Comparison of ENCODE assay signal across 11 mouse cellular contexts in genomic region chr10:116393790-116394475, GRCm38 (mm10).
DNase-seq lines count a peak whose midpoint lies in the region; ATAC-seq lines count a peak whose summit lies in the region.
"Had no signal": no experiment of that assay in that cellular context is flagged by ENCODE, and none has a peak within 500 bp of the region (broad histone marks: within the 10 kb centered on the region; RNA-seq: fewer than 3 reads in every experiment).

No protein-coding gene starts in this region.

- H3K27me3 ChIP-seq in heart, embryonic 12.5 days (replicated peaks) = no peaks in the 10 kb centered on the region
- no peaks in the 10 kb centered on the region for H3K27me3 ChIP-seq in limb, embryonic 13.5 days

- H3K4me1 ChIP-seq in heart, embryonic 12.5 days (replicated peaks) = peaks cover 27% of the 10 kb centered on the region
- H3K4me1 ChIP-seq in limb, embryonic 13.5 days = peaks cover 30% of the 10 kb centered on the region

- DNase-seq in heart, postnatal 14 days = no peak
- peak; percentile 6 for DNase-seq in 3T3-L1 (ENCODE audit: low read depth, low spot score)
- peak; percentile 49 to 63 for DNase-seq in adrenal gland, postnatal 36 days
- DNase-seq in layer of hippocampus, postnatal 36 days = no peak
- DNase-seq in cerebellum, postnatal 25 days = no peak
- DNase-seq: cerebellum, adult 9-10 months; kidney, adult 11 months had no signal

- no peak overlapping the region for H3K4me2 ChIP-seq in heart, embryonic 12.5 days
- H3K4me2 ChIP-seq in limb, embryonic 13.5 days (replicated peaks) = 0 out of 2 replicates have a peak overlapping the region, but pooled peaks have one; percentile 7

- intact Hi-C loops in heart, postnatal 14 days (cut with DNase I) = no loop called here

- no peaks in the 10 kb centered on the region for H3K36me3 ChIP-seq in heart, embryonic 12.5 days
- no peaks in the 10 kb centered on the region for H3K36me3 ChIP-seq in limb, embryonic 13.5 days

- H3K4me3 ChIP-seq in heart, embryonic 12.5 days = no peak overlapping the region
- H3K4me3 ChIP-seq in limb, embryonic 13.5 days = no peak overlapping the region
- H3K4me3 ChIP-seq: erythroblast, embryonic 14.5 days had no signal

- H3K9ac ChIP-seq in heart, embryonic 12.5 days = no peak overlapping the region
- H3K9ac ChIP-seq in limb, embryonic 13.5 days = no peak overlapping the region

- ATAC-seq in heart, embryonic 12.5 days (ENCODE audit: insufficient number of reproducible peaks, low FRiP score) = no peak
- ATAC-seq in limb, embryonic 13.5 days (ENCODE audit: low FRiP score, low read depth) = no peak
- no peak for ATAC-seq in CD4-positive, CD25-positive, alpha-beta regulatory T cell, adult 4 months

- H3K27ac ChIP-seq in heart, embryonic 12.5 days (ENCODE audit: poor library complexity, severe bottlenecking) = peak overlapping the region; percentile 10
- no peak overlapping the region; the same call in 1 of the 2 replicates for H3K27ac ChIP-seq in limb, embryonic 13.5 days

- no peaks in the 10 kb centered on the region for H3K9me3 ChIP-seq in heart, embryonic 12.5 days (replicated peaks)
- H3K9me3 ChIP-seq in limb, embryonic 13.5 days = no peaks in the 10 kb centered on the region

- WGBS in heart, embryonic 12.5 days = 42% methylated on average over 9 of the region's 9 CpGs
- WGBS in limb, embryonic 13.5 days = 59% methylated on average over 9 of the region's 9 CpGs

Comparison
In these comparisons a context has a peak if more than half of its experiments do, and no peak if none do; other contexts are left out.
1. DNase-seq: peak in 3T3-L1 (single experiment) and adrenal gland, postnatal 36 days (2 of 2); none in heart, postnatal 14 days (0 of 2), layer of hippocampus, postnatal 36 days (0 of 2) and cerebellum, postnatal 25 days (0 of 2).